Mouse (Mus musculus) gastrocnemius, postnatal 36 days (tissue): ENCODE measurements around the gene Casr. TPM values are rescaled to one million over a fixed set of nuclear protein-coding genes. Genes with fewer than 3 reads are reported as not detected.

ENCODE experiments used
- DNase-seq, 2 experiments: peaks; one replicate each; pipeline ENCODE4 v3.0.0; 2022
- intact Hi-C: fragments of 180-260 bp; cut with DNase I; formaldehyde crosslinking; loops from one replicate; pipeline ENCODE4 v1.15.1; 2025
- total RNA-seq, 2 experiments: library from RNA; stranded (reverse); gene quantifications; 2 replicates each; pipeline ENCODE4 v1.2.3; 2021

Casr gene
- total RNA-seq, 2 experiments from 2014 or later, result 0.74 to 1.3 TPM

GRCm38 (mm10) chr16:36526596-36527282 is 35.2 kb downstream of the Casr start:
- intact Hi-C loops, result no loop called here
- DNase-seq, result no peak

- intact Hi-C loops, result no loop called here
- no peak for DNase-seq
Measured at GRCm38 (mm10) chr16:36523095-36523494, 38.8 kb downstream of the Casr start.

- no peak for DNase-seq
- intact Hi-C loops, result no loop called here
Measured at GRCm38 (mm10) chr16:36516355-36516754, 45.6 kb downstream of the Casr start.

- DNase-seq, result no peak
- intact Hi-C loops, result no loop called here
Measured at GRCm38 (mm10) chr16:36507300-36507699, 54.6 kb downstream of the Casr start.

- no peak for DNase-seq
- intact Hi-C loops, result no loop called here
Measured at GRCm38 (mm10) chr16:36506827-36507226, 55.1 kb downstream of the Casr start.

- intact Hi-C loops, result no loop called here
- no peak for DNase-seq
Measured at GRCm38 (mm10) chr16:36505913-36506312, 56.0 kb downstream of the Casr start.

GRCm38 (mm10) chr16:36505134-36505533 is 56.8 kb downstream of the Casr start:
- intact Hi-C loops, result no loop called here
- DNase-seq, result no peak

GRCm38 (mm10) chr16:36502286-36502685 is 59.7 kb downstream of the Casr start:
- intact Hi-C loops, result no loop called here
- no peak for DNase-seq

GRCm38 (mm10) chr16:36492420-36492819 is 69.5 kb downstream of the Casr start:
- intact Hi-C loops, result no loop called here

GRCm38 (mm10) chr16:36476866-36477265 is 85.1 kb downstream of the Casr start:
- intact Hi-C loops, result loop anchor here (10.0 kb wide), 1 partner anchor 538 kb away; the partner anchor contains the start of gene Polq
- DNase-seq, result no peak

More at GRCm38 (mm10) chr16:36492420-36492819, 69.5 kb downstream of the Casr start:
- DNase-seq, result no peak

GRCm38 (mm10) chr16:36475530-36475929 is 86.4 kb downstream of the Casr start:
- DNase-seq, result no peak
- intact Hi-C loops, result loop anchor here (2.0 to 10.0 kb wide), 2 partner anchors 341 to 539 kb away; partner anchors contain the start of gene Polq

- no peak for DNase-seq
- intact Hi-C loops, result loop anchor here (2.0 to 10.0 kb wide), 2 partner anchors 342 to 540 kb away; partner anchors contain the start of gene Polq
Measured at GRCm38 (mm10) chr16:36474849-36475248, 87.1 kb downstream of the Casr start.

- no peak for DNase-seq
- intact Hi-C loops, result loop anchor here (2.0 to 10.0 kb wide), 2 partner anchors 343 to 541 kb away; partner anchors contain the start of gene Polq
Measured at GRCm38 (mm10) chr16:36473217-36474216, 88.4 kb downstream of the Casr start.

GRCm38 (mm10) chr16:36471066-36471633 is 90.8 kb downstream of the Casr start:
- no peak for DNase-seq
- intact Hi-C loops, result loop anchor here (2.0 to 10.0 kb wide), 2 partner anchors 152 to 544 kb away; partner anchors contain the start of gene Polq

- intact Hi-C loops, result loop anchor here (2.0 to 10.0 kb wide), 2 partner anchors 153 to 545 kb away; partner anchors contain the start of gene Polq
- no peak for DNase-seq
Measured at GRCm38 (mm10) chr16:36469955-36470478, 91.9 kb downstream of the Casr start.

- intact Hi-C loops, result no loop called here
- no peak for DNase-seq
Measured at GRCm38 (mm10) chr16:36469367-36469766, 92.6 kb downstream of the Casr start.

GRCm38 (mm10) chr16:36468862-36469261 is 93.1 kb downstream of the Casr start:
- no peak for DNase-seq
- intact Hi-C loops, result no loop called here

- DNase-seq, result no peak
- intact Hi-C loops, result no loop called here
Measured at GRCm38 (mm10) chr16:36467936-36468335, 94.0 kb downstream of the Casr start.

- no peak for DNase-seq
- intact Hi-C loops, result no loop called here
Measured at GRCm38 (mm10) chr16:36465436-36465835, 96.5 kb downstream of the Casr start.

GRCm38 (mm10) chr16:36464076-36464475 is 97.9 kb downstream of the Casr start:
- intact Hi-C loops, result no loop called here
- DNase-seq, result no peak
